Mouse (Mus musculus) hindbrain, embryonic 16.5 days (tissue): ENCODE data around the gene Samd4b. TPM values are rescaled to one million over a fixed set of nuclear protein-coding genes. Genes with fewer than 3 reads are reported as not detected.

Source experiments
- ATAC-seq: fragments of 200-750 bp; cut with Nextera tagmentation; 2 replicates; pipeline ENCODE4 v1.8.0; 2017; ENCODE audit warnings: moderate TSS enrichment, moderate library complexity
- H3K27ac ChIP-seq: fragments of 300-500 bp; sonication (generic); 2 replicates; pipeline ENCODE4 v1.5.1; 2014; ENCODE audit warnings: low read depth, mild to moderate bottlenecking, control low read depth, low read length, moderate library complexity
- H3K27me3 ChIP-seq: fragments of 300-500 bp; sonication (generic); replicated peaks from 2 replicates; pipeline ENCODE4 v1.6.1; 2014; ENCODE audit warnings: low read length; ENCODE audit not compliant: control insufficient read depth, insufficient read depth
- H3K36me3 ChIP-seq: fragments of 300-500 bp; sonication (generic); 2 replicates; pipeline ENCODE4 v1.6.1; 2014; ENCODE audit warnings: mild to moderate bottlenecking, low read length, moderate library complexity, mixed read lengths; ENCODE audit not compliant: control insufficient read depth, insufficient read depth
- H3K4me1 ChIP-seq: fragments of 300-500 bp; sonication (generic); 2 replicates; pipeline ENCODE4 v1.6.1; 2014; ENCODE audit warnings: low read depth, low read length; ENCODE audit not compliant: control insufficient read depth, insufficient read depth
- H3K4me2 ChIP-seq: fragments of 300-500 bp; sonication (generic); 2 replicates; pipeline ENCODE4 v1.6.1; 2014; ENCODE audit warnings: mild to moderate bottlenecking, low read length, control low read depth, moderate library complexity
- H3K4me3 ChIP-seq: fragments of 300-500 bp; sonication (generic); 2 replicates; pipeline ENCODE4 v1.5.1; 2014; ENCODE audit warnings: mild to moderate bottlenecking, low read length, control low read depth, moderate library complexity
- H3K9ac ChIP-seq: fragments of 300-500 bp; sonication (generic); 2 replicates; pipeline ENCODE4 v1.6.1; 2014; ENCODE audit warnings: low read depth, mild to moderate bottlenecking, control low read depth, low read length, moderate library complexity
- H3K9me3 ChIP-seq: fragments of 300-500 bp; sonication (generic); 2 replicates; pipeline ENCODE4 v1.6.1; 2014; ENCODE audit warnings: mild to moderate bottlenecking, low read length, moderate library complexity; ENCODE audit not compliant: control insufficient read depth
- WGBS: fragments of 180-500 bp; shearing (Covaris S2); extraction: QIAGEN DNeasy Blood & Tissue Kit; methylation state at CpG from one replicate; pipeline ENCODE4 v1.1.7; 2014; 5-methylcytosine and 5-hydroxymethylcytosine counted together
- polyA plus RNA-seq: library from polyadenylated mRNA; unstranded; fragments of >200 nt; fragmentation: Nextera tagmentation; extraction: Ambion mirVana; gene quantifications from 2 replicates; pipeline ENCODE4 v1.2.1, GENCODE M21; 2015

Samd4b gene
- polyA plus RNA-seq, 1 experiment from 2014 or later: 11.1 TPM

DNA sequence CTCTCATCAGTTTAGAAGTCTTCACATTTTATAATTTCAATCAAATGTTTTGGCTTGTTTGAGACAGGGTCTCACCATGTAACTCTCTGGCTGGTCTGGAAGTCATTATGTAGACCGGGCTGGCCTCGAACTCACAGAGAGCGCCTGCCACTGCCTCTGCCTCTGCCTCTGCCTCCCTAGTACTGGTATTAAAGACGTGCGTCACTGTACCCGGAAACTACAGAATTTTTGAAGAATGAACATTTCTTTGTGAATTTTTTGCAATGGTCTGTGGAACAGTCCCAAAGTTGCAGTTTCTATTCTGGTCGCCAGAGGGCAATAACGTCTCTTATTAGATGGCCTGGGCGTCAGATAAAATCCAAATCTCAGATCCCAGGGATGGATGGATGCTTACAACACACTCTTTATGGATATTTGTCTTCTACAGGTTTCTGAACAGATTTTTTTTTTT lies 224.8 kb downstream of the Samd4b start:
- Histone ChIP-seq H3K9me3 (no peaks in the 10 kb centered on the region), H3K4me2 (peak overlapping the region; percentile 74), H3K27ac (peak overlapping the region; percentile 88), H3K36me3 (no peaks in the 10 kb centered on the region), H3K9ac (peak overlapping the region; percentile 43; the same call in 1 of the 2 replicates), H3K4me1 (peaks cover 33% of the 10 kb centered on the region), H3K27me3 (no peaks in the 10 kb centered on the region), H3K4me3 (peak overlapping the region; percentile 57)
- under 1% methylated on average over 9 of the region's 9 CpGs for WGBS
- peak; percentile 31 for ATAC-seq

DNA sequence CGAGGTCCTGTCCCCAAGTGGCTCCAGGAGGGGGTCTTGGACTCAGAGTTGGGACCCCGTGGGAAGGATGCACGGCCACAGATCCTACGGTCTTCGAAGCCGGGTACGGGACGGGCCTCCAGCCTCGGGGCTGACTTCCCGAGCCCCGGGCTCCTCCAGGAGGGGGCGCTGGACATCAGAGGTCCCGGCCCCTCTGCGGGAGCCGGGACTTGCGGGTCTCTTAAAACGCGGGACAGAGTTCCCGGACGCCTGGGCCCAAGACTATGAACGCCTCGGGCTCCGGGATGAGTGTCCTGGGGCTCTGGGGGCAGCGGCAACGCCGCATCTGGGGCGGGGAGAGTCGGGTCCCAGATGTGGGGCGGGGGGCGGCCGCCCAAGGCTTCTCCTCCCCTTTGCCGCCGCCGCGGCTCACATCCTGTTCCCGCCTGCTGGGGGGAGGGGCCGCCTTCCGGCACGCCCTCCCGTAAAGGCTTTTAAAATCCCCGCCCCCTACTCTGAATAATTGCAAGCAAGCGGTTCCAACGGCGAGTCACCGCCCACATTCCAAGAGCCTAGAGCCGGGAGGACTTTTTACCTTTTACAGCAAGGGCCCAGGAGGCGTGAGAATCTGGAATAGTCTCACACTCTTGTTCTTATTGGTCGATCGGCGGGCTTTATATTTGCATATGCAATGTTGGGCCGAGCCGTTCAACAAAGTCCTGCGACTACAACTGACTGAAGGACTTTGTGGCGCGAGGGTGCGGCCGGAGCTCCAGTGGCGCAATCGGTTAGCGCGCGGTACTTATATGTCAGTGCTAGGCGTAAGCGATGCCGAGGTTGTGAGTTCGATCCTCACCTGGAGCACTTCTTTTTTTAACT lies 225.5 kb downstream of the Samd4b start, which contains the start of gene Plekhg2:
Gene Plekhg2 (minus strand): TSS at position 349 of the 858 bp plus-strand sequence.
- peak within 1 kb of the TSS; percentile 74 for H3K4me2 ChIP-seq
- ATAC-seq: peak; percentile 91
- no peaks in the 10 kb centered on the region for H3K36me3 ChIP-seq

DNA sequence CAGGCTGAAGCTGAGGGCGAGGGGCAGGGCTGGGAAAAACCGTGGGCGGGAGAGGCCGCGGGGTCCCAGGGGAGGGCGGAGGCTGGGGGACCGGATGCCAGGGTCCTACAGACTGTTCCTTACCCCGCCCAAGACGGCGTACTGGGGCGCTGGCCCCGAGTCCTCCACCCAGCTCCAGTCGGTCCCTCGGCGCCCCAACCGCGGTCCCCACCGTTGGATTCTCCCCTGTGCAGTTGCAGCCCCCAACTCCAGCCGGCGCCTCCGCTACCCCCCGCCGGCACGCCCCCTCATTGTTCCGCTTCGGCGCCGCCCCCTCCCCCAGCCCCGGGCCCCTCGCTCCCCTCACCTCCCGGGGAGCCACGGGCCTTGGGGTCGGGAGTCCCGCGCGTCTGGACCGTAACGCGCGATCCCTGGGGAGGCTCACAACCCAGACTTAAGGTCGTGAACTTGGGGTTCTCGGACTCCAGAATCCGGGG lies 226.4 kb downstream of the Samd4b start:
- WGBS: under 1% methylated on average over 34 of the region's 43 CpGs
- ATAC-seq: no peak

More for the DNA sequence above, 225.5 kb downstream of the Samd4b start, which contains the start of gene Plekhg2:
- Histone ChIP-seq H3K9me3 (no peaks in the 10 kb centered on the region), H3K4me1 (peaks cover 28% of the 10 kb centered on the region), H3K4me3 (peak within 1 kb of the TSS; percentile 57), H3K27me3 (no peaks in the 10 kb centered on the region), H3K27ac (peak within 1 kb of the TSS; percentile 88), H3K9ac (peak within 1 kb of the TSS; percentile 73)
- WGBS: under 1% methylated on average over 54 of the region's 66 CpGs

DNA sequence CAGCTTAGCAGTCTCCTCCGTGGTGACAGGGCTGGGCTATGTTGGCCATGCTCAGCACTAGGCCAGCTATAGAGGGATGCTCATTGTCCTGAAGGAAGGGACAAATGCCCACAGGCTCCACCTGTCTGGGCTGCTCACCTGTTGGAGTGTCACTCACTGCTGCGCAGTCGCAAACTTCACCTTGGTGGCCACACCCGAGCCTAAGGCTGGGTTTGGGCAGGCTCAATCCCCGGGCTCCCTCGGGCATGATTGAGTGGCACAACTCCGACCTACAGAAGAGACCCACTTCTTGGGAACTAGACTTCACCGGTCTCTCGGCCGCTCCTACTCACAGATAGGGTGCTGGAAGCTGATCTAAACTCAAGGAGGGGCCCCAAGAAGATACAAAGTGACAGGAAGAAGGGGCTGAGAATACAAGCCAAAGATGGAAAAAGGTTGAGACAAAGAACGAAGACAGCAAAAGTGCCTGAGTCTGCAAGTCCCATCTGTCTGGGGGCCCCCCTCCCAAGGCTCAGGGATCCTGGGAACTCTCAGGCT lies 226.9 kb downstream of the Samd4b start:
- ATAC-seq: no peak
- peak overlapping the region; percentile 57 for H3K4me3 ChIP-seq
- 7% methylated on average over 11 of the region's 11 CpGs for WGBS
- H3K27ac ChIP-seq: peak overlapping the region; percentile 88
- 0 out of 2 replicates have a peak, but pooled peaks cover 4% of the 10 kb centered on the region for H3K36me3 ChIP-seq
- peak overlapping the region; percentile 74 for H3K4me2 ChIP-seq
- no peaks in the 10 kb centered on the region for H3K27me3 ChIP-seq
- peak overlapping the region; percentile 73 for H3K9ac ChIP-seq
- H3K9me3 ChIP-seq: no peaks in the 10 kb centered on the region
- peaks cover 22% of the 10 kb centered on the region for H3K4me1 ChIP-seq

More for the DNA sequence above, 226.4 kb downstream of the Samd4b start:
- Histone ChIP-seq H3K36me3 (0 out of 2 replicates have a peak, but pooled peaks cover 4% of the 10 kb centered on the region), H3K9me3 (no peaks in the 10 kb centered on the region), H3K4me2 (peak overlapping the region; percentile 74), H3K4me3 (peak overlapping the region; percentile 57), H3K27me3 (no peaks in the 10 kb centered on the region), H3K9ac (peak overlapping the region; percentile 73), H3K27ac (peak overlapping the region; percentile 88), H3K4me1 (peaks cover 27% of the 10 kb centered on the region)

DNA sequence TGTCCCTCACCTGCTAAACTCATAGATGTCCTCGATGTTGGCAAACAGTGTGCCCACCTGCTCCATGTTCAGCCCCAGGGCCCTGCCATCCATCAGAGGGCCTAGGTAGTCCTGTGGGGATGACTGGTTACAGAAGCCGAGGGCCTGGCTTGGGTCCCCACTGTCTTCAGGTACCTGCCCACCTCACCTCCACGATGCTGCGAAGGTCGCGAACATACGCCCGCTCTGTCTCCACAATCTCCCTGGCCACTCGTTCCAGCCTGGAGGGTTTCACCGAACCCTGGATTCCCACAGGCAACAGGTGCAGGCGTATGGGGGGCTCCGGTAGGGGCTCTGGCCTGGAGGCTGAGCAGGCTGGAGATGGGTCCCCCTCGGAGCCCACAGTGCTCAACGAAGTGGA lies 227.9 kb downstream of the Samd4b start:
- Histone ChIP-seq H3K4me3 (no peak overlapping the region), H3K27ac (no peak overlapping the region), H3K4me1 (peaks cover 16% of the 10 kb centered on the region), H3K36me3 (0 out of 2 replicates have a peak, but pooled peaks cover 4% of the 10 kb centered on the region), H3K9me3 (no peaks in the 10 kb centered on the region), H3K4me2 (peak overlapping the region; percentile 74), H3K9ac (no peak overlapping the region; the same call in 1 of the 2 replicates), H3K27me3 (no peaks in the 10 kb centered on the region)
- no peak for ATAC-seq
- 91% methylated on average over 14 of the region's 14 CpGs for WGBS

DNA sequence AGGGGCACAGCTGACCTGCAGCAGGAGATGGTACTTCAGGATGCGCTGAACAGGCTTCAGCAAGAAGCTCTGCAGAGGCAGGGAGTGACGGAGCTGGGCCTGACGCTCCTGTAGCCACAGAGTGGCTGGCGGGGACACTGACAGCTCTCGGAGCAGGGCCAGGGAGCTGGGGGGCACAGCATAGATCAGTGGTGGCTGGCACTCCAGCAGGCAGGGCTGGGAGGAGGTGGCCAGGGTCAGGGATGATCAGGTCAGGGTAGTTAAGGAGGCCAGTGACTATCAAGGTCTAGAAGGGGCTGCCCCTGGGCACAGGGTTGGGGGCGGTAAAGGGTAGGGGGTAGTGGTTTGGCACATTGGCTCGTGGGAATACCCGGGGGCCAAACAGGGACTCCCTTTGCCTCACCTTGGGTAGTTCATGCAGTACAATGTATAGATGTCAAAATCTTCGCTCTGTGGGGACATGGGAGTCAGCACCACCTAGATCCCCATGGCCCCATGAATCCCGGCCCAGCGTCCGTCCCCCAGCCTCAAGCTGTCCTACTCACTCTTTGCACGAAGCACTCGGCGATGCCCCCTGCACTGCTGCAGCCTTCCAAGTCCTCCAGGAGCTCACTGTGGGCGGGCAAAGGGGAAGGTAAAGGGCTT lies 229.5 kb downstream of the Samd4b start:
- 0 out of 2 replicates have a peak, but pooled peaks cover 10% of the 10 kb centered on the region for H3K36me3 ChIP-seq
- 90% methylated on average over 14 of the region's 16 CpGs for WGBS
- H3K27ac ChIP-seq: no peak overlapping the region
- H3K4me1 ChIP-seq: peaks cover 16% of the 10 kb centered on the region
- no peak overlapping the region for H3K9ac ChIP-seq
- no peaks in the 10 kb centered on the region for H3K9me3 ChIP-seq
- H3K4me2 ChIP-seq: no peak overlapping the region
- ATAC-seq: no peak
- no peaks in the 10 kb centered on the region for H3K27me3 ChIP-seq
- H3K4me3 ChIP-seq: no peak overlapping the region

DNA sequence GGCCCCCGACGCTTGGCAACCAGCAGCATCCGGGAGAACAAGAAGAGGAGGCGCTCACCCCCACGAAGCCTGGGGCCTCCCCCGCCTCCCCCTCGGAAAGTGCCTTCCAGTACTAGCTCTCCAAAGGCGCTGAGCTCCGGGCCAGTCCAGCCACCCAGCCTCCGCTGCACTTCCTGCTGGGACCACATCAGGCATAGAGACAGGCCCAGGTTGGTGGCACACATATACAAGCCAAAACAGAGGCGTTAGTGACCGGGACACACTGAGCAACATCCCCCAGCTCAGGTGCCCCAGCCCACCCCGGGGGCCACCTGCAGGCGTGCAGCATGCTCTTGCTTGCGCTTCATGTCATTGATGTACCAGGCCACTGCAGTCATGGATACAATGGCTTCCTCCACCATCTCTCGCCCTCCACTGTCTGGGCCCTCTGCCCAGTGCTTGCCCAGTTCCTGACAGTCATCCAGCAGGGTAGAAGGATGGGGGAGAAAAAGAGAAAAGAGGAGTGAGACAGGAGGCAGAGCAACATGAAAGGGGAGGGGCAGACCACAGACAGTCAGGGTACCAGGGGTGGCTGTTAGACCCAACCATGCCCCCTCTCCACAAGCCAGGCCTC lies 230.2 kb downstream of the Samd4b start:
- no peaks in the 10 kb centered on the region for H3K27me3 ChIP-seq
- 87% methylated on average over 16 of the region's 16 CpGs for WGBS
- H3K36me3 ChIP-seq: 0 out of 2 replicates have a peak, but pooled peaks cover 10% of the 10 kb centered on the region
- H3K4me1 ChIP-seq: peaks cover 16% of the 10 kb centered on the region
- H3K4me2 ChIP-seq: no peak overlapping the region
- H3K9me3 ChIP-seq: no peaks in the 10 kb centered on the region
- H3K4me3 ChIP-seq: no peak overlapping the region
- H3K9ac ChIP-seq: no peak overlapping the region
- no peak for ATAC-seq
- no peak overlapping the region for H3K27ac ChIP-seq

DNA sequence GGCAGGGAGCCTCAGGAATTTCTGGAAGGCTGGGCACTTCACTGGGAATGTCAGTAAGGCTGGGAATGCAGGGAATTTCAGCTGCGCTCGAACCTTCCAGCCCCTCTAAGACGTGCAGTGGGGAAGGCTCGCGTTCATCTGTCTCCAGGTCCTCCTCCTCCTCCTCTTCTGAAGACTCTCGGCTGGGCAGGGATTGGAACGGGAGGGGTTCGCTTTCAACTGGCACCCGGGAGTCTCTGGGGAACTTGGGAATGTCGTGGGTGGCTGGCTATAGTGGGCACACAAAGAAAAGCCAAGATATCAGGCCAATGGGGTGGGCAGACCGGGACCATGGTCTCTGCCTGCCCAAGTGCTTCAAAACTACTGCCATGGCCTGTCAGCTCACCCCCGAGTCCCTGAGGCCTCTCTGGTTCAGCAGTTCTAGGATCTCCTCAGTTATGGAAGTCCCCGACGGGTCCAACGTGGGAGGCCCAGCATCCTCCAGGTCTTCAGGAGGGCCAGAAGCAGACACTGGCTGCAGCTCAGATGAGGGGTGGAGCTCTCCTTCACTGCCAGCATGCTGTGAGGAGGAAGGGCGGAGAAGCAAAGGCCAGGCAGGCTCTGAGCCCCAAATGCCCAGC lies 235.4 kb downstream of the Samd4b start:
- ATAC-seq: no peak
- 83% methylated on average over 16 of the region's 16 CpGs for WGBS
- Histone ChIP-seq H3K4me1 (no peaks in the 10 kb centered on the region), H3K27ac (no peak overlapping the region), H3K9me3 (no peaks in the 10 kb centered on the region), H3K4me2 (no peak overlapping the region), H3K9ac (no peak overlapping the region), H3K27me3 (no peaks in the 10 kb centered on the region), H3K4me3 (no peak overlapping the region), H3K36me3 (peaks cover 14% of the 10 kb centered on the region; the same call in 1 of the 2 replicates)
